Mouse (Mus musculus): ENCODE results near the gene Mfsd13b.

GRCm38 (mm10) chr7:121045671-121046453, 63.6 kb downstream of the Mfsd13b start:
- TF ChIP-seq CTCF (IDR thresholded peaks at IDR 0.05): no peak
- TF ChIP-seq EP300 (IDR thresholded peaks at IDR 0.05): no peak
